Mouse (Mus musculus): ENCODE results near the gene A630095N17Rik. TPM values are rescaled to one million over a fixed set of nuclear protein-coding genes. Genes with fewer than 3 reads are reported as not detected.

A630095N17Rik gene
- total RNA-seq, 1 experiment = not detected

GRCm38 (mm10) chr1:75214442-75214841, 17.5 kb downstream of the A630095N17Rik start:
- in situ Hi-C loops (cut with MboI; ENCODE audit: low sequenced_read_pairs in 2 of 2, unreplicated experiment in 2 of 2) = no loop called here
- Histone ChIP-seq H3K27ac (ENCODE audit: insufficient read depth, low read depth, low read length, poor library complexity, severe bottlenecking) (no peak overlapping the region), H3K9me3 (ENCODE audit: control insufficient read depth, insufficient read depth, low read depth, low read length) (no peaks in the 10 kb centered on the region), H3K36me3 (ENCODE audit: control insufficient read depth, insufficient read depth, low read length, poor library complexity, severe bottlenecking) (peaks cover 46% of the 10 kb centered on the region), H3K4me1 (ENCODE audit: control insufficient read depth in 2 of 2, insufficient read depth in 2 of 2, low read length in 2 of 2, poor library complexity in 1 of 2) (peaks cover 9 to 26% of the 10 kb centered on the region in 2 experiments), H3K4me3 (ENCODE audit: insufficient read depth in 1 of 2, low read depth in 1 of 2, low read length in 2 of 2, poor library complexity in 1 of 2, severe bottlenecking in 1 of 2) (no peak overlapping the region), H3K9ac (ENCODE audit: insufficient read depth, low read depth, low read length, poor library complexity, severe bottlenecking) (no peak overlapping the region)
- TF ChIP-seq HCFC1 (IDR thresholded peaks at IDR 0.05; ENCODE audit: borderline replicate concordance, insufficient read depth, low read length) (no peak), CHD2 (IDR thresholded peaks at IDR 0.05; ENCODE audit: low read depth, low read length) (no peak), ZC3H11A (IDR thresholded peaks at IDR 0.05; ENCODE audit: borderline replicate concordance, low read depth, low read length) (no peak), ZNF384 (IDR thresholded peaks at IDR 0.05; ENCODE audit: low read depth, low read length) (no peak), MAFK (IDR thresholded peaks at IDR 0.05; ENCODE audit: insufficient read depth, low read depth, low read length) (no peak)
- no peak for DNase-seq (ENCODE audit: low read depth, low spot score)

GRCm38 (mm10) chr1:75213096-75213495, 18.8 kb downstream of the A630095N17Rik start:
- in situ Hi-C loops (cut with MboI; ENCODE audit: low sequenced_read_pairs in 2 of 2, unreplicated experiment in 2 of 2) = no loop called here
- H3K36me3 ChIP-seq (ENCODE audit: control insufficient read depth, insufficient read depth, low read length, poor library complexity, severe bottlenecking) = peaks cover 46% of the 10 kb centered on the region
- H3K4me3 ChIP-seq (ENCODE audit: insufficient read depth in 1 of 2, low read depth in 1 of 2, low read length in 2 of 2, poor library complexity in 1 of 2, severe bottlenecking in 1 of 2) = no peak overlapping the region
- no peak overlapping the region for H3K27ac ChIP-seq (ENCODE audit: insufficient read depth, low read depth, low read length, poor library complexity, severe bottlenecking)
- no peak overlapping the region for H3K9ac ChIP-seq (ENCODE audit: insufficient read depth, low read depth, low read length, poor library complexity, severe bottlenecking)
- H3K4me1 ChIP-seq (ENCODE audit: control insufficient read depth in 2 of 2, insufficient read depth in 2 of 2, low read length in 2 of 2, poor library complexity in 1 of 2) = peaks cover 11 to 26% of the 10 kb centered on the region in 2 experiments
- no peaks in the 10 kb centered on the region for H3K9me3 ChIP-seq (ENCODE audit: control insufficient read depth, insufficient read depth, low read depth, low read length)
- DNase-seq (ENCODE audit: low read depth, low spot score) = no peak
- TF ChIP-seq ZNF384 (IDR thresholded peaks at IDR 0.05; ENCODE audit: low read depth, low read length) = no peak

GRCm38 (mm10) chr1:75212542-75212941, 19.4 kb downstream of the A630095N17Rik start:
- Histone ChIP-seq H3K9ac (ENCODE audit: insufficient read depth, low read depth, low read length, poor library complexity, severe bottlenecking) (no peak overlapping the region), H3K4me1 (ENCODE audit: control insufficient read depth in 2 of 2, insufficient read depth in 2 of 2, low read length in 2 of 2, poor library complexity in 1 of 2) (peaks cover 8 to 23% of the 10 kb centered on the region in 2 experiments), H3K27ac (ENCODE audit: insufficient read depth, low read depth, low read length, poor library complexity, severe bottlenecking) (no peak overlapping the region), H3K4me3 (ENCODE audit: insufficient read depth in 1 of 2, low read depth in 1 of 2, low read length in 2 of 2, poor library complexity in 1 of 2, severe bottlenecking in 1 of 2) (no peak overlapping the region), H3K9me3 (ENCODE audit: control insufficient read depth, insufficient read depth, low read depth, low read length) (no peaks in the 10 kb centered on the region), H3K36me3 (ENCODE audit: control insufficient read depth, insufficient read depth, low read length, poor library complexity, severe bottlenecking) (peaks cover 46% of the 10 kb centered on the region)
- in situ Hi-C loops (cut with MboI; ENCODE audit: low sequenced_read_pairs in 2 of 2, unreplicated experiment in 2 of 2) = no loop called here
- TF ChIP-seq ZNF384 (IDR thresholded peaks at IDR 0.05; ENCODE audit: low read depth, low read length) (no peak), HCFC1 (IDR thresholded peaks at IDR 0.05; ENCODE audit: borderline replicate concordance, insufficient read depth, low read length) (no peak), CHD2 (IDR thresholded peaks at IDR 0.05; ENCODE audit: low read depth, low read length) (no peak), MAFK (IDR thresholded peaks at IDR 0.05; ENCODE audit: insufficient read depth, low read depth, low read length) (no peak), ZC3H11A (IDR thresholded peaks at IDR 0.05; ENCODE audit: borderline replicate concordance, low read depth, low read length) (no peak)
- DNase-seq (ENCODE audit: low read depth, low spot score) = no peak

DNA sequence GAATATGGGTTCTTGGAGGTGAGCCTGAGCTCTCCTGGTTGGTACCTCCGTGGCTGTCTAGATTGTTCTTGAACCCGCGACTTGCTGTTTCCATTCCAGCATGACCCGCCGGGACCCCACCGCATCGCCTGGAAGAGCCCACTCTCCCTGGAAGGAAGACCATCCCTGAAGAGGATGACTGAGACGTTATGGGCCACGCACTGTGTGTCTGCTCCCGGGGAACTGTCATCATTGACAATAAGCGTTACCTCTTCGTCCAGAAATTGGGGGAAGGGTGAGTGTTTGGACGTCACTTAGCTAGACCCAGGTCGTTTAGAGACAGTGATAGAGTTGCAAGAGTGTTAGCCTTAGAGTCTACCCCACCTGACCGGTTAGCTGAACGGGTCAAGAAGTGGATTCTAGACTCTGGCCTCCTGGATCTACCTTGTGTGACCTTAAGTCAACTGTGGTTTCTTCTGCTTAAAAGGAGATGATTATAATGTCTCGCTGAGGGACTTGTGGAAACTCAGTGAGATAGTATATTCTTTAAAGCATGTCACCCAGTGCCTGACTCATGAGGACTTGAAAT, 20.7 kb downstream of the A630095N17Rik start:
- H3K27ac ChIP-seq (ENCODE audit: insufficient read depth, low read depth, low read length, poor library complexity, severe bottlenecking) = no peak overlapping the region
- in situ Hi-C loops (cut with MboI; ENCODE audit: low sequenced_read_pairs in 2 of 2, unreplicated experiment in 2 of 2) = no loop called here
- H3K4me1 ChIP-seq (ENCODE audit: control insufficient read depth in 2 of 2, insufficient read depth in 2 of 2, low read length in 2 of 2, poor library complexity in 1 of 2) = peaks cover 8 to 16% of the 10 kb centered on the region in 2 experiments
- H3K9me3 ChIP-seq (ENCODE audit: control insufficient read depth, insufficient read depth, low read depth, low read length) = no peaks in the 10 kb centered on the region
- H3K9ac ChIP-seq (ENCODE audit: insufficient read depth, low read depth, low read length, poor library complexity, severe bottlenecking) = peak overlapping the region; percentile 87
- peak overlapping the region; percentile 74 to 90 for H3K4me3 ChIP-seq (ENCODE audit: insufficient read depth in 1 of 2, low read depth in 1 of 2, low read length in 2 of 2, poor library complexity in 1 of 2, severe bottlenecking in 1 of 2)
- no peak for TF ChIP-seq CHD2 (IDR thresholded peaks at IDR 0.05; ENCODE audit: low read depth, low read length)
- no peak for TF ChIP-seq ZC3H11A (IDR thresholded peaks at IDR 0.05; ENCODE audit: borderline replicate concordance, low read depth, low read length)
- no peak for TF ChIP-seq HCFC1 (IDR thresholded peaks at IDR 0.05; ENCODE audit: borderline replicate concordance, insufficient read depth, low read length)
- no peak for TF ChIP-seq MAFK (IDR thresholded peaks at IDR 0.05; ENCODE audit: insufficient read depth, low read depth, low read length)
- no peak for TF ChIP-seq ZNF384 (IDR thresholded peaks at IDR 0.05; ENCODE audit: low read depth, low read length)
- peaks cover 35% of the 10 kb centered on the region for H3K36me3 ChIP-seq (ENCODE audit: control insufficient read depth, insufficient read depth, low read length, poor library complexity, severe bottlenecking)
- no peak for DNase-seq (ENCODE audit: low read depth, low spot score)

Data from ES-E14 (cell line).